Mouse (Mus musculus): ENCODE measurements around the gene Aqp1.

DNA sequence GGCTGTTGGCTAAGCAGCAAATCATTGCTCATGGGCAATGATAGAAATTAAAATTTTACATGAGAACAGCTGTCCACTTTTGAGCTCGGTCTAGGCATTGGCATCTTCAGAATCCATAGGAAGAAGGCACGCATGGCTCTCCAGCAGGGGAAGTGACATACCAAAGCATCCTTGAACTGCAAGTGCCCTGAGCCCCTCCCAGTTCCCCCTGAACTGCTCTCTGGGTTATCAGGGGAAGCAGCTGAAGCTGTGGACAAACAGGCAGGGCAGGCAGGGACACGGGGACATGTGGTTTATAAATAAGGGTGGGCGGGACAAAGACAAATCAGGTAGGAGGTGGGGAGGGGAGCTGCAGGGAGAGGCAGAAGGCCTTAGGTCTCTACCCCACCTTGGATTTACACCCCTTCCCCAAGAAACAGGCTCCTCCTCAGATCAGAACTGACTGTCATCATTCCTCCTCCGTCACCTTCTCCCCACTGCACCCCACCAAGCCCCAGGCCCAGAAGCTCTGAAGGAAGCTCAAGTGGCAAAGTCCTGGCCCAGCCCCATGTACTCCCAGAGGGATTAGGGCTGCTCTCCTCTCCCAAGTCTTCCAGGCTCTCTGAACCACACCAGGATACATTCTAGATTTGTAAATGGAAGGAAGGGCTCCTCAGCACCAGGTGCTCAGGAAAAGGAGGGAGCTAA lies 19.9 kb downstream of the Aqp1 start:
- TF ChIP-seq NRF1 (IDR thresholded peaks at IDR 0.05; ENCODE audit: insufficient read depth, low read depth, low read length, poor library complexity, severe bottlenecking) (no peak), MYC (IDR thresholded peaks at IDR 0.05; ENCODE audit: low read depth, low read length) (no peak), ZNF384 (IDR thresholded peaks at IDR 0.05; ENCODE audit: low read depth, low read length) (no peak), TBP (IDR thresholded peaks at IDR 0.05; ENCODE audit: low read depth, low read length) (no peak), CTCF (IDR thresholded peaks at IDR 0.05 in 2 of 3, conservative IDR thresholded peaks at IDR 0.05 in 1 of 3; ENCODE audit: control insufficient read depth in 1 of 3, insufficient read depth in 1 of 3, low read depth in 2 of 3, low read length in 3 of 3, poor library complexity in 1 of 3, severe bottlenecking in 1 of 3) (no peak), CHD2 (IDR thresholded peaks at IDR 0.05; ENCODE audit: low read length) (no peak), USF2 (IDR thresholded peaks at IDR 0.05; ENCODE audit: borderline replicate concordance in 1 of 2, insufficient read depth in 1 of 2, low read depth in 1 of 2, low read length in 2 of 2) (no peak)

All from MEL (cell line).